Mouse (Mus musculus) heart, embryonic 14.5 days (tissue): Measurements from ENCODE around the gene Kcng1. TPM values are rescaled to one million over a fixed set of nuclear protein-coding genes. Genes with fewer than 3 reads are reported as not detected.
A peak's percentile ranks its signal among the peaks of the same experiment; 100 is the strongest.

ENCODE experiments used
- ATAC-seq: fragments of 200-750 bp; cut with Nextera tagmentation; 2 replicates; pipeline ENCODE4 v1.8.0; 2017; ENCODE audit warnings: low read depth, moderate TSS enrichment; ENCODE audit not compliant: insufficient number of reproducible peaks, insufficient read depth, low FRiP score
- H3K27ac ChIP-seq, 2 experiments: fragments of 200-500 bp in 1 of 2; fragments of 300-500 bp in 1 of 2; sonication (generic) in 1 of 2; replicated peaks in 1 of 2; 2 replicates each; pipeline ENCODE4 v1.5.1; 2012 to 2014; ENCODE audit warnings: low read depth in 2 of 2, low read length in 2 of 2, control low read depth in 1 of 2, mild to moderate bottlenecking in 1 of 2, mixed read lengths in 1 of 2; ENCODE audit not compliant: control insufficient read depth in 1 of 2, insufficient read depth in 1 of 2
- H3K27me3 ChIP-seq: fragments of 300-500 bp; sonication (generic); 2 replicates; pipeline ENCODE4 v1.6.1; 2014; ENCODE audit warnings: mild to moderate bottlenecking, low read length, control low read depth; ENCODE audit not compliant: control insufficient read depth, insufficient read depth
- H3K36me3 ChIP-seq: fragments of 300-500 bp; sonication (generic); 2 replicates; pipeline ENCODE4 v1.6.1; 2014; ENCODE audit warnings: mild to moderate bottlenecking, control low read depth, low read length, mixed read lengths; ENCODE audit not compliant: control insufficient read depth, insufficient read depth
- H3K4me1 ChIP-seq, 2 experiments: fragments of 200-500 bp in 1 of 2; fragments of 300-500 bp in 1 of 2; sonication (generic) in 1 of 2; 2 replicates each; pipeline ENCODE4 v1.6.1; 2012 to 2014; ENCODE audit warnings: low read length in 2 of 2, control low read depth in 1 of 2, mixed read lengths in 1 of 2; ENCODE audit not compliant: control insufficient read depth in 2 of 2, insufficient read depth in 2 of 2
- H3K4me2 ChIP-seq: fragments of 300-500 bp; sonication (generic); 2 replicates; pipeline ENCODE4 v1.6.1; 2014; ENCODE audit warnings: mild to moderate bottlenecking, low read length
- H3K4me3 ChIP-seq, 2 experiments: fragments of 200-500 bp in 1 of 2; fragments of 300-500 bp in 1 of 2; sonication (generic) in 1 of 2; 2 replicates each; pipeline ENCODE4 v1.5.1; 2012 to 2014; ENCODE audit warnings: low read length in 2 of 2, mild to moderate bottlenecking in 2 of 2, control low read depth in 1 of 2, low read depth in 1 of 2, moderate library complexity in 1 of 2; ENCODE audit not compliant: control insufficient read depth in 1 of 2, insufficient read depth in 1 of 2
- H3K9ac ChIP-seq: fragments of 300-500 bp; sonication (generic); 2 replicates; pipeline ENCODE4 v1.6.1; 2014; ENCODE audit warnings: mild to moderate bottlenecking, low read length
- H3K9me3 ChIP-seq: fragments of 300-500 bp; sonication (generic); 2 replicates; pipeline ENCODE4 v1.6.1; 2016; ENCODE audit warnings: low read length, control low read depth; ENCODE audit not compliant: control insufficient read depth
- whole genome bisulfite sequencing: fragments of 180-500 bp; shearing (Covaris S2); extraction: QIAGEN DNeasy Blood & Tissue Kit; methylation state at CpG from one replicate; pipeline ENCODE4 v1.1.7; 2014; 5-methylcytosine and 5-hydroxymethylcytosine counted together
- polyA plus RNA-seq: library from polyadenylated mRNA; unstranded; fragments of >200 nt; fragmentation: Nextera tagmentation; extraction: Ambion mirVana; gene quantifications from 2 replicates; pipeline ENCODE4 v1.2.1, GENCODE M21; 2014

The Kcng1 gene
- polyA plus RNA-seq, 1 experiment from 2014 or later: 0.36 TPM

- Histone ChIP-seq H3K27ac (no peak overlapping the region), H3K9me3 (no peaks in the 10 kb centered on the region), H3K36me3 (no peaks in the 10 kb centered on the region), H3K27me3 (peaks cover 39% of the 10 kb centered on the region), H3K9ac (no peak overlapping the region), H3K4me3 (no peak overlapping the region), H3K4me1 (no peaks in the 10 kb centered on the region), H3K4me2 (no peak overlapping the region)
- WGBS: 67% methylated on average over 8 of the region's 8 CpGs
- no peak for ATAC-seq
Observed at GRCm38 (mm10) chr2:168248167-168248855, 33.2 kb downstream of the Kcng1 start.

GRCm38 (mm10) chr2:168245571-168245970 is 36.0 kb downstream of the Kcng1 start:
- Histone ChIP-seq H3K4me1 (no peaks in the 10 kb centered on the region), H3K9me3 (no peaks in the 10 kb centered on the region), H3K27me3 (peaks cover 23% of the 10 kb centered on the region), H3K9ac (no peak overlapping the region), H3K4me2 (no peak overlapping the region), H3K4me3 (no peak overlapping the region), H3K27ac (no peak overlapping the region), H3K36me3 (no peaks in the 10 kb centered on the region)
- 32% methylated on average over 8 of the region's 8 CpGs for WGBS
- ATAC-seq: no peak

GRCm38 (mm10) chr2:168243278-168243677 is 38.3 kb downstream of the Kcng1 start:
- Histone ChIP-seq H3K36me3 (no peaks in the 10 kb centered on the region), H3K27me3 (peaks cover 22% of the 10 kb centered on the region), H3K4me2 (no peak overlapping the region), H3K4me3 (no peak overlapping the region), H3K4me1 (no peaks in the 10 kb centered on the region), H3K9ac (no peak overlapping the region), H3K27ac (no peak overlapping the region), H3K9me3 (peaks cover 10% of the 10 kb centered on the region)
- 67% methylated on average over 4 of the region's 4 CpGs for WGBS
- no peak for ATAC-seq

- H3K9me3 ChIP-seq: peaks cover 12% of the 10 kb centered on the region
- no peak overlapping the region for H3K27ac ChIP-seq
- H3K27me3 ChIP-seq: peaks cover 22% of the 10 kb centered on the region
- no peak for ATAC-seq
- no peaks in the 10 kb centered on the region for H3K36me3 ChIP-seq
- no peak overlapping the region for H3K4me3 ChIP-seq
- H3K9ac ChIP-seq: no peak overlapping the region
- no peaks in the 10 kb centered on the region for H3K4me1 ChIP-seq
- H3K4me2 ChIP-seq: no peak overlapping the region
Observed at GRCm38 (mm10) chr2:168242841-168243240, 38.7 kb downstream of the Kcng1 start.

- no peak overlapping the region for H3K9ac ChIP-seq
- H3K4me1 ChIP-seq: no peaks in the 10 kb centered on the region
- H3K27me3 ChIP-seq: peaks cover 4% of the 10 kb centered on the region; the same call in 1 of the 2 replicates
- WGBS: 83% methylated on average over 4 of the region's 4 CpGs
- no peak overlapping the region for H3K27ac ChIP-seq
- H3K9me3 ChIP-seq: peaks cover 15% of the 10 kb centered on the region
- no peak overlapping the region for H3K4me3 ChIP-seq
- ATAC-seq: no peak
- no peak overlapping the region for H3K4me2 ChIP-seq
- H3K36me3 ChIP-seq: peaks cover 15% of the 10 kb centered on the region; the same call in 1 of the 2 replicates
Observed at GRCm38 (mm10) chr2:168238335-168238734, 43.2 kb downstream of the Kcng1 start.

GRCm38 (mm10) chr2:168233286-168233685 is 48.2 kb downstream of the Kcng1 start:
- H3K4me2 ChIP-seq: no peak overlapping the region
- no peak overlapping the region for H3K9ac ChIP-seq
- ATAC-seq: no peak
- H3K4me1 ChIP-seq: peaks cover 9 to 26% of the 10 kb centered on the region in 2 experiments
- no peaks in the 10 kb centered on the region for H3K27me3 ChIP-seq
- H3K36me3 ChIP-seq: peaks cover 30% of the 10 kb centered on the region
- no peak overlapping the region for H3K4me3 ChIP-seq
- peaks cover 5% of the 10 kb centered on the region for H3K9me3 ChIP-seq
- 93% methylated on average over 5 of the region's 5 CpGs for WGBS
- no peak overlapping the region for H3K27ac ChIP-seq

GRCm38 (mm10) chr2:168231471-168231829 is 50.1 kb downstream of the Kcng1 start:
- peak overlapping the region; percentile 88 to 92 for H3K4me3 ChIP-seq
- WGBS: 58% methylated on average over 33 of the region's 33 CpGs
- no peak for ATAC-seq
- peak overlapping the region; percentile 91 for H3K9ac ChIP-seq
- peak overlapping the region; percentile 97 for H3K4me2 ChIP-seq
- peaks cover 9 to 33% of the 10 kb centered on the region in 2 experiments for H3K4me1 ChIP-seq
- H3K9me3 ChIP-seq: no peaks in the 10 kb centered on the region
- H3K36me3 ChIP-seq: peaks cover 35% of the 10 kb centered on the region
- H3K27me3 ChIP-seq: no peaks in the 10 kb centered on the region
- no peak overlapping the region for H3K27ac ChIP-seq
